Mouse (Mus musculus) ES-E14 (cell line): Measurements from ENCODE around the gene Tmed1. TPM values are rescaled to one million over a fixed set of nuclear protein-coding genes. Genes with fewer than 3 reads are reported as not detected.
A peak's percentile ranks its signal among the peaks of the same experiment; 100 is the strongest.

Experiments used
- DNase-seq: peaks from one replicate; pipeline ENCODE4 v3.0.0-alpha.2; 2013; ENCODE audit warnings: low read depth, low spot score
- H3K27ac ChIP-seq: 2 replicates; pipeline ENCODE4 v1.5.1; 2012; ENCODE audit warnings: low read depth, mild to moderate bottlenecking, low read length, moderate library complexity, mixed read lengths; ENCODE audit not compliant: poor library complexity, insufficient read depth, severe bottlenecking
- H3K36me3 ChIP-seq: 2 replicates; pipeline ENCODE4 v1.6.1; 2012; ENCODE audit warnings: mild to moderate bottlenecking, low read length, moderate library complexity, mixed read lengths; ENCODE audit not compliant: control insufficient read depth, poor library complexity, insufficient read depth, severe bottlenecking
- H3K4me1 ChIP-seq, 2 experiments: fragments of 150-350 bp in 1 of 2; sonication (generic) in 1 of 2; 2 replicates each; pipeline ENCODE4 v1.6.1; 2012; ENCODE audit warnings: low read length in 2 of 2, mild to moderate bottlenecking in 1 of 2, mixed read lengths in 1 of 2; ENCODE audit not compliant: control insufficient read depth in 2 of 2, insufficient read depth in 2 of 2, poor library complexity in 1 of 2
- H3K4me3 ChIP-seq, 2 experiments: fragments of 150-350 bp in 1 of 2; sonication (generic) in 1 of 2; 2 replicates each; pipeline ENCODE4 v1.5.1; 2012; ENCODE audit warnings: low read length in 2 of 2, low read depth in 1 of 2, mild to moderate bottlenecking in 1 of 2, mixed read lengths in 1 of 2; ENCODE audit not compliant: insufficient read depth in 1 of 2, poor library complexity in 1 of 2, severe bottlenecking in 1 of 2
- H3K9ac ChIP-seq: 2 replicates; pipeline ENCODE4 v1.6.1; 2012; ENCODE audit warnings: low read depth, mild to moderate bottlenecking, low read length, mixed read lengths; ENCODE audit not compliant: poor library complexity, insufficient read depth, severe bottlenecking
- H3K9me3 ChIP-seq: fragments of 150-350 bp; sonication (generic); 2 replicates; pipeline ENCODE4 v1.6.1; 2012; ENCODE audit warnings: low read depth, mild to moderate bottlenecking, low read length; ENCODE audit not compliant: control insufficient read depth, insufficient read depth
- CHD2 ChIP-seq: IDR thresholded peaks from 2 replicates; pipeline ENCODE4 v1.6.1; 2014; ENCODE audit warnings: mild to moderate bottlenecking, low read depth, low read length, inconsistent platforms
- HCFC1 ChIP-seq: IDR thresholded peaks from 2 replicates; pipeline ENCODE4 v1.6.1; 2012; ENCODE audit warnings: low read length, inconsistent platforms, borderline replicate concordance; ENCODE audit not compliant: insufficient read depth
- MAFK ChIP-seq: IDR thresholded peaks from 2 replicates; pipeline ENCODE4 v1.6.1; 2014; ENCODE audit warnings: mild to moderate bottlenecking, low read depth, low read length, inconsistent platforms; ENCODE audit not compliant: insufficient read depth
- ZC3H11A ChIP-seq: IDR thresholded peaks from 2 replicates; pipeline ENCODE4 v1.6.1; 2012; ENCODE audit warnings: low read depth, mild to moderate bottlenecking, inconsistent platforms, low read length, borderline replicate concordance
- ZNF384 ChIP-seq: IDR thresholded peaks from 2 replicates; pipeline ENCODE4 v1.6.1; 2012; ENCODE audit warnings: low read depth, low read length, inconsistent platforms
- in situ Hi-C, 2 experiments: fragments of 600-800 bp; cut with MboI; formaldehyde crosslinking; loops; one replicate each; pipeline ENCODE4 v1.15.1; 2025; ENCODE audit warnings: low sequenced_read_pairs in 2 of 2, inconsistent platforms in 1 of 2; ENCODE audit not compliant: unreplicated experiment in 2 of 2
- total RNA-seq: library from RNA; depleted of rRNA; stranded (reverse); fragments of 300-350 nt; gene quantifications from 2 replicates; pipeline ENCODE4 v1.2.3, GENCODE M21; 2012

The Tmed1 gene
- total RNA-seq, 1 experiment, result 133 TPM

- TF ChIP-seq ZC3H11A (no peak), CHD2 (no peak), ZNF384 (no peak), MAFK (no peak), HCFC1 (no peak)
- H3K36me3 ChIP-seq, result no peaks in the 10 kb centered on the region
- H3K4me1 ChIP-seq, result peaks cover 0 to 4% of the 10 kb centered on the region in 2 experiments; a peak in 1 of 4 replicates
- DNase-seq, result no peak
- H3K9me3 ChIP-seq, result no peaks in the 10 kb centered on the region
- H3K4me3 ChIP-seq, result no peak overlapping the region
- H3K9ac ChIP-seq, result no peak overlapping the region
- in situ Hi-C loops, result no loop called here
- H3K27ac ChIP-seq, result no peak overlapping the region
These were observed 17.2 kb upstream of the Tmed1 start for GRCm38 (mm10) chr9:21527100-21527801.

DNA sequence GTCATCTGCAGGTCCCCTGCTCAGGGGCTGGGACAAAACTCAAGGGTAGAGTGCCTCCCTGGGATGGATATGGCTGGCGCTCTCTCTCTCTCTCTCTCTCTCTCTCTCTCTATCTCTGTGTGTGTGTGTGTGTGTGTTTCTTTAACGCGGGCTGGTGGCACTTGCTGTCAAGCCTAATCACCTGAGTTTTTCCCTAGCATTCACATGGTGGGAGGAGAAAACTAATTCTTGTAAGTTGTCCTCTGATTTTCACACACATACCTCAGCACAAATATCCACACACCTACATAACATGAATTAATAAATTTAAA lies 16.5 kb upstream of the Tmed1 start:
- Histone ChIP-seq H3K27ac (no peak overlapping the region), H3K36me3 (no peaks in the 10 kb centered on the region), H3K4me3 (no peak overlapping the region), H3K9ac (no peak overlapping the region; the same call in 1 of the 2 replicates), H3K4me1 (peaks cover 0 to 4% of the 10 kb centered on the region in 2 experiments; a peak in 1 of 4 replicates), H3K9me3 (no peaks in the 10 kb centered on the region)
- no peak for TF ChIP-seq CHD2
- DNase-seq, result no peak
- in situ Hi-C loops, result no loop called here

DNA sequence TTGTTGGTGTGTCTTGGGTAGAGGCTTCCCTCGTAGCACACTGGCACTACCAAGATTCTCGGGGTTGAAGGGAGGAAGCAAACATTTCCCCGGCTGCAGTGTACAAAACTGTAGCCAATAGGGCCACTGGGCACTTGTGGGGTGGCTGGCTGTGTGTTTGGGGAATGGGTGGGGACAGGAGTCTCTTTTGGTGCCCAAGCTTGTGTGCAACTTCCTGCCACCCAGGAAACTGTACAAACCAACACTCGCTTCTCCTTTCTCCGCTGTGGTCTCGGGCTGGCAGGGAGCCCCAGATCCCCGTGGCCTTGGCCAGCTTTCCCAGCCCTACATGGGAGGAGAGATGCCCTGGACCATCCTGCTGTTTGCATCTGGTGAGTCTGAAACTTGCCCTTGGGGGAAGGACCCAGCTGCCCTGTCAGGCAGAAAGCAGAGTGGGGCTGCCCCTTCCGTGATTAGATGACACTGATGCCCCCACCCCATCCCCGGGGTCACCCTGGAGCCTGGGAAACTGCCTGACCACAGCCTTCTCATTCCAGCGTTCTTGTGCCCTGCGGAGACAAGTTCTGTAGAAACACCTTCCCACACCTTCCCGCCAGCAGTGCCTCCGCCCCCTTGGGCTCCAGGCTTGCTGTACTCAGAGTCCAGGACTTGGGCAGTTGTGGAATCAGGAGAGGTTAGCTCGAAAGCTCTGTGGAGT lies 16.0 kb upstream of the Tmed1 start, which contains the start of gene AB124611:
AB124611 (plus strand) TSS at position 240 of the 697 bp plus-strand sequence.
- TF ChIP-seq MAFK (no peak), CHD2 (no peak), HCFC1 (no peak), ZC3H11A (no peak), ZNF384 (no peak)
- H3K27ac ChIP-seq, result no peak within 1 kb of the TSS
- in situ Hi-C loops, result no loop called here
- peak within 1 kb of the TSS; percentile 29; the same call in 1 of the 2 replicates for H3K9ac ChIP-seq
- no peak for DNase-seq
- peaks cover 0 to 4% of the 10 kb centered on the region in 2 experiments; a peak in 1 of 4 replicates for H3K4me1 ChIP-seq
- no peaks in the 10 kb centered on the region for H3K36me3 ChIP-seq
- no peak within 1 kb of the TSS for H3K4me3 ChIP-seq
- H3K9me3 ChIP-seq, result no peaks in the 10 kb centered on the region

GRCm38 (mm10) chr9:21525142-21525936 lies 15.3 kb upstream of the Tmed1 start:
- peaks cover 0 to 4% of the 10 kb centered on the region in 2 experiments; a peak in 1 of 4 replicates for H3K4me1 ChIP-seq
- H3K36me3 ChIP-seq, result no peaks in the 10 kb centered on the region
- no peak overlapping the region for H3K4me3 ChIP-seq
- no peak overlapping the region for H3K9ac ChIP-seq
- H3K27ac ChIP-seq, result no peak overlapping the region
- no peaks in the 10 kb centered on the region for H3K9me3 ChIP-seq
- in situ Hi-C loops, result no loop called here
- DNase-seq, result no peak
- TF ChIP-seq HCFC1 (no peak), ZNF384 (no peak), ZC3H11A (no peak), CHD2 (no peak), MAFK (no peak)
